Mouse (Mus musculus): ENCODE results near the gene Cmtm7. TPM values are rescaled to one million over a fixed set of nuclear protein-coding genes. Genes with fewer than 3 reads are reported as not detected.
A peak's percentile ranks its signal among the peaks of the same experiment; 100 is the strongest.

Gene Cmtm7
- polyA plus RNA-seq, 1 experiment from 2014 or later = 47.8 TPM

- WGBS (ENCODE audit: missing documents) = 91% methylated on average over 19 of the region's 19 CpGs
- Histone ChIP-seq H3K79me2 (ENCODE audit: inconsistent target) (no peaks in the 10 kb centered on the region), H3K4me3 (ENCODE audit: inconsistent target) (no peak overlapping the region), H3K36me3 (ENCODE audit: inconsistent target) (no peaks in the 10 kb centered on the region), H3K27ac (no peak overlapping the region)
These were observed 23.6 kb upstream of the Cmtm7 start for GRCm38 (mm10) chr9:114805151-114805671.

GRCm38 (mm10) chr9:114802191-114802590, 20.5 kb upstream of the Cmtm7 start:
- H3K27ac ChIP-seq = no peak overlapping the region
- H3K4me3 ChIP-seq (ENCODE audit: inconsistent target) = no peak overlapping the region
- 92% methylated on average over 1 of the region's 1 CpGs for WGBS (ENCODE audit: missing documents)
- no peaks in the 10 kb centered on the region for H3K36me3 ChIP-seq (ENCODE audit: inconsistent target)
- no peaks in the 10 kb centered on the region for H3K79me2 ChIP-seq (ENCODE audit: inconsistent target)

GRCm38 (mm10) chr9:114801301-114801700, 19.6 kb upstream of the Cmtm7 start:
- H3K79me2 ChIP-seq (ENCODE audit: inconsistent target) = no peaks in the 10 kb centered on the region
- 96% methylated on average over 9 of the region's 15 CpGs for WGBS (ENCODE audit: missing documents)

GRCm38 (mm10) chr9:114799498-114800107, 17.9 kb upstream of the Cmtm7 start:
- WGBS (ENCODE audit: missing documents) = 79% methylated on average over 10 of the region's 10 CpGs
- H3K36me3 ChIP-seq (ENCODE audit: inconsistent target) = no peaks in the 10 kb centered on the region
- no peak overlapping the region for H3K4me3 ChIP-seq (ENCODE audit: inconsistent target)
- H3K27ac ChIP-seq = no peak overlapping the region
- no peaks in the 10 kb centered on the region for H3K79me2 ChIP-seq (ENCODE audit: inconsistent target)

More at GRCm38 (mm10) chr9:114801301-114801700, 19.6 kb upstream of the Cmtm7 start:
- H3K4me3 ChIP-seq (ENCODE audit: inconsistent target) = no peak overlapping the region
- H3K27ac ChIP-seq = no peak overlapping the region
- H3K36me3 ChIP-seq (ENCODE audit: inconsistent target) = no peaks in the 10 kb centered on the region

GRCm38 (mm10) chr9:114798845-114799244, 17.2 kb upstream of the Cmtm7 start:
- Histone ChIP-seq H3K36me3 (ENCODE audit: inconsistent target) (no peaks in the 10 kb centered on the region), H3K27ac (no peak overlapping the region), H3K79me2 (ENCODE audit: inconsistent target) (no peaks in the 10 kb centered on the region), H3K4me3 (ENCODE audit: inconsistent target) (no peak overlapping the region)
- WGBS (ENCODE audit: missing documents) = 83% methylated on average over 6 of the region's 6 CpGs

GRCm38 (mm10) chr9:114797329-114798004, 15.8 kb upstream of the Cmtm7 start:
- WGBS (ENCODE audit: missing documents) = 54% methylated on average over 11 of the region's 11 CpGs
- H3K36me3 ChIP-seq (ENCODE audit: inconsistent target) = no peaks in the 10 kb centered on the region
- H3K79me2 ChIP-seq (ENCODE audit: inconsistent target) = no peaks in the 10 kb centered on the region
- H3K4me3 ChIP-seq (ENCODE audit: inconsistent target) = no peak overlapping the region
- H3K27ac ChIP-seq = no peak overlapping the region

GRCm38 (mm10) chr9:114796473-114797050, 14.9 kb upstream of the Cmtm7 start:
- 67% methylated on average over 10 of the region's 11 CpGs for WGBS (ENCODE audit: missing documents)
- H3K36me3 ChIP-seq (ENCODE audit: inconsistent target) = no peaks in the 10 kb centered on the region
- no peak overlapping the region for H3K4me3 ChIP-seq (ENCODE audit: inconsistent target)
- H3K79me2 ChIP-seq (ENCODE audit: inconsistent target) = no peaks in the 10 kb centered on the region
- no peak overlapping the region for H3K27ac ChIP-seq

- 47% methylated on average over 4 of the region's 4 CpGs for WGBS (ENCODE audit: missing documents)
- peak overlapping the region; percentile 8; the same call in 1 of the 2 replicates for H3K27ac ChIP-seq
- no peak overlapping the region for H3K4me3 ChIP-seq (ENCODE audit: inconsistent target)
- no peaks in the 10 kb centered on the region for H3K36me3 ChIP-seq (ENCODE audit: inconsistent target)
- no peaks in the 10 kb centered on the region for H3K79me2 ChIP-seq (ENCODE audit: inconsistent target)
These were observed 12.8 kb upstream of the Cmtm7 start for GRCm38 (mm10) chr9:114794491-114794890.

GRCm38 (mm10) chr9:114793764-114794295, 12.2 kb upstream of the Cmtm7 start:
- H3K27ac ChIP-seq = peak overlapping the region; percentile 8; the same call in 1 of the 2 replicates
- no peaks in the 10 kb centered on the region for H3K79me2 ChIP-seq (ENCODE audit: inconsistent target)
- WGBS (ENCODE audit: missing documents) = 21% methylated on average over 5 of the region's 9 CpGs
- no peak overlapping the region for H3K4me3 ChIP-seq (ENCODE audit: inconsistent target)
- no peaks in the 10 kb centered on the region for H3K36me3 ChIP-seq (ENCODE audit: inconsistent target)

GRCm38 (mm10) chr9:114789989-114790388, 8.3 kb upstream of the Cmtm7 start:
- Histone ChIP-seq H3K36me3 (ENCODE audit: inconsistent target) (no peaks in the 10 kb centered on the region), H3K4me3 (ENCODE audit: inconsistent target) (no peak overlapping the region), H3K79me2 (ENCODE audit: inconsistent target) (no peaks in the 10 kb centered on the region), H3K27ac (no peak overlapping the region)
- 71% methylated on average over 8 of the region's 8 CpGs for WGBS (ENCODE audit: missing documents)

GRCm38 (mm10) chr9:114789557-114789956, 7.9 kb upstream of the Cmtm7 start:
- WGBS (ENCODE audit: missing documents) = 22% methylated on average over 7 of the region's 7 CpGs
- Histone ChIP-seq H3K27ac (no peak overlapping the region), H3K79me2 (ENCODE audit: inconsistent target) (no peaks in the 10 kb centered on the region), H3K4me3 (ENCODE audit: inconsistent target) (no peak overlapping the region), H3K36me3 (ENCODE audit: inconsistent target) (no peaks in the 10 kb centered on the region)

GRCm38 (mm10) chr9:114788697-114789096, 7.0 kb upstream of the Cmtm7 start:
- no peaks in the 10 kb centered on the region for H3K36me3 ChIP-seq (ENCODE audit: inconsistent target)
- WGBS (ENCODE audit: missing documents) = 85% methylated on average over 8 of the region's 8 CpGs
- no peak overlapping the region for H3K27ac ChIP-seq
- no peaks in the 10 kb centered on the region for H3K79me2 ChIP-seq (ENCODE audit: inconsistent target)
- H3K4me3 ChIP-seq (ENCODE audit: inconsistent target) = no peak overlapping the region

- 1% methylated on average over 7 of the region's 7 CpGs for WGBS (ENCODE audit: missing documents)
- Histone ChIP-seq H3K27ac (peak overlapping the region; percentile 48), H3K4me3 (ENCODE audit: inconsistent target) (no peak overlapping the region), H3K79me2 (ENCODE audit: inconsistent target) (no peaks in the 10 kb centered on the region), H3K36me3 (ENCODE audit: inconsistent target) (no peaks in the 10 kb centered on the region)
These were observed 6.1 kb upstream of the Cmtm7 start for GRCm38 (mm10) chr9:114787716-114788115.

- no peaks in the 10 kb centered on the region for H3K79me2 ChIP-seq (ENCODE audit: inconsistent target)
- 35% methylated on average over 5 of the region's 5 CpGs for WGBS (ENCODE audit: missing documents)
- peak overlapping the region; percentile 48 for H3K27ac ChIP-seq
- H3K36me3 ChIP-seq (ENCODE audit: inconsistent target) = no peaks in the 10 kb centered on the region
- H3K4me3 ChIP-seq (ENCODE audit: inconsistent target) = no peak overlapping the region
These were observed 5.5 kb upstream of the Cmtm7 start for GRCm38 (mm10) chr9:114787134-114787533.
